Mouse (Mus musculus): Measurements from ENCODE around the gene F10. TPM values are rescaled to one million over a fixed set of nuclear protein-coding genes. Genes with fewer than 3 reads are reported as not detected.

F10 gene
- polyA plus RNA-seq, 1 experiment from 2014 or later, result 0.08 TPM

GRCm38 (mm10) chr8:13010313-13010712 is 26.8 kb upstream of the F10 start:
- WGBS, result 74% methylated on average over 4 of the region's 4 CpGs
- DNase-seq (ENCODE audit: low spot score), result no peak

DNA sequence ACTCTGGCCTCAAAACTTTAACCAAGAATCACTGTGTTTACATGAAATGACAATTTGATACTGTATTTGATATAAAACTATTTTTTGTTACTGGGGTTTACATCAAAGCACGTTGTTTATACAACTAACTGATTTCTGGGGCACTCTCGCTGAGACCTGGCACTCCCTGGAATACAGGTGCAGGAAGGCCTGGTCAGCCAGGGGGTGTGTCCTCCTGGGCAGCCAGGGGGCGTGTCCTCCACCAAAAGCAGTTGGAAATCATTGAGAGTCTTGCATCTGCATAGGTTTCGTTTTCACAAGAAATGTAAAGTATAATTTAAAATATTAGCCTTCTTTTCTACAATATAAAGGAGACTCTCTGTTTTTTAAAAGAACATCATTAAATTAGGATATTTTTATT is 17.5 kb upstream of the F10 start:
- no peak overlapping the region for H3K27ac ChIP-seq
- WGBS, result 68% methylated on average over 4 of the region's 4 CpGs
- no peak overlapping the region for H3K9ac ChIP-seq
- no peaks in the 10 kb centered on the region for H3K27me3 ChIP-seq (ENCODE audit: control insufficient read depth, insufficient read depth, low read length)
- no peaks in the 10 kb centered on the region for H3K9me3 ChIP-seq (ENCODE audit: control insufficient read depth, low read length)
- ATAC-seq (ENCODE audit: low FRiP score), result no peak
- H3K4me1 ChIP-seq (replicated peaks; ENCODE audit: control insufficient read depth, insufficient read depth, low read length), result no peaks in the 10 kb centered on the region
- DNase-seq (ENCODE audit: low spot score), result no peak
- peaks cover 73% of the 10 kb centered on the region for H3K36me3 ChIP-seq (replicated peaks; ENCODE audit: control insufficient read depth, insufficient read depth)
- no peak overlapping the region for H3K4me2 ChIP-seq (replicated peaks)
- H3K4me3 ChIP-seq (replicated peaks; ENCODE audit: low read length), result no peak overlapping the region

More at GRCm38 (mm10) chr8:13010313-13010712, 26.8 kb upstream of the F10 start:
- Histone ChIP-seq H3K9ac (no peak overlapping the region), H3K9me3 (ENCODE audit: control insufficient read depth, low read length) (no peaks in the 10 kb centered on the region), H3K4me1 (replicated peaks; ENCODE audit: control insufficient read depth, insufficient read depth, low read length) (no peaks in the 10 kb centered on the region), H3K36me3 (replicated peaks; ENCODE audit: control insufficient read depth, insufficient read depth) (peaks cover 100% of the 10 kb centered on the region), H3K4me2 (replicated peaks) (no peak overlapping the region), H3K4me3 (replicated peaks; ENCODE audit: low read length) (no peak overlapping the region), H3K27ac (no peak overlapping the region), H3K27me3 (ENCODE audit: control insufficient read depth, insufficient read depth, low read length) (no peaks in the 10 kb centered on the region)
- no peak for ATAC-seq (ENCODE audit: low FRiP score)

DNA sequence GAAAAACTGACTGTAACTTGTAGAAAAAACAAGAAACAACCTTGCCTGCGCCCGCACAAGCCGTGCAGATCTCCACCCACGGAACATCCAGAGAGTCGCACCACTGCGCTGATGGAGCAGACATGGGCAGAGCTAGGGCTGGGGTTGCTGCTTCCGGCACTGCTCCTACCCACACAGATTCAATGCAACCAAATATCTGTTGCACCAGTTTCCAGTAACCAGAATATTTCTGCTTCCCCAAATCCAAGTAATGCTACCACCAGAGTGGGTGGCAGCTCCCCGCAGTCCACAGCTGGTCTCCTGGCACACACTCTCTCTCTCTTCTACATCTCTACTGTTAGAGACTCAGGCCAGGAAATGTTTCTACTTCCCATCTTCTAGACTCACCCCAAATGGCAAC is 15.3 kb upstream of the F10 start:
- no peak overlapping the region for H3K27ac ChIP-seq
- no peak for ATAC-seq (ENCODE audit: low FRiP score)
- WGBS, result 97% methylated on average over 8 of the region's 8 CpGs
- H3K4me2 ChIP-seq (replicated peaks), result no peak overlapping the region
- H3K36me3 ChIP-seq (replicated peaks; ENCODE audit: control insufficient read depth, insufficient read depth), result peaks cover 51% of the 10 kb centered on the region
- no peaks in the 10 kb centered on the region for H3K9me3 ChIP-seq (ENCODE audit: control insufficient read depth, low read length)
- no peak overlapping the region for H3K4me3 ChIP-seq (replicated peaks; ENCODE audit: low read length)
- H3K27me3 ChIP-seq (ENCODE audit: control insufficient read depth, insufficient read depth, low read length), result no peaks in the 10 kb centered on the region
- DNase-seq (ENCODE audit: low spot score), result no peak
- no peaks in the 10 kb centered on the region for H3K4me1 ChIP-seq (replicated peaks; ENCODE audit: control insufficient read depth, insufficient read depth, low read length)
- no peak overlapping the region for H3K9ac ChIP-seq

DNA sequence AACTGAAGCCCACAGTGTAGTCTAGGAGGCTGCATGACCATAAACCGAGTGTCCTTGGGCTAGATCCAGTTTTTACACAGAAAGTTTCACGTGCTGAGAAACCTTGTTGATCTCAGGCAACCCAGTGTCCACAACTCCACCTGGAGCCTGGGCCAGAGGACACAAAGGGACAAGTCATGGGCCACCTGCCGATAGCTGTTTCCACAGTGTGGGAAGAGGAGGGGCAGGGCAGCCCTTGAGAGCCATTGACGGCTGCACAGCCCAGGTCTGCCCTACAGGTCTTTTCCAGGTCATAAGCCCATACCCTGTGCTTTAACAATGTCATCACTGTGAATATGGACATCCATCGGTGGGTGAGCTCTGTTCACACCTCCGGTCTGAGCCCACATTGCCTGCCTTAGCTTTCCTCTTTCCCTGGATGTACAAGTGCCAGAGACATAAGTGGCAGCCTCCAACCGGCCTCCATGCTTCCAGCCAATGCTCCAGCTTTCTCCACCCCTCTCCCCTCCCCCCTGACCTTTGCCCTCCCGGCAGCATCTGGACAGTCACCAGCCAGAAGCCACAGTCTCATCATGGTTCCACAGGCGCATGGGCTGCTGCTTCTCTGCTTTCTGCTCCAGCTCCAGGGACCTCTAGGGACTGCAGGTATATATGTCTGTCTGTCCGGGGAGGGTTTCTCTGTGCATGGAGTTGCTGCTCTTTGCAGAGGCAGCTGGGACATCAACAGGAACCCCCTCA is 11.5 kb upstream of the F10 start, which contains the start of gene F7:
Gene F7 (plus strand): TSS at position 548 of the 738 bp plus-strand sequence.
- H3K36me3 ChIP-seq (replicated peaks; ENCODE audit: control insufficient read depth, insufficient read depth), result peaks cover 13% of the 10 kb centered on the region
- no peaks in the 10 kb centered on the region for H3K4me1 ChIP-seq (replicated peaks; ENCODE audit: control insufficient read depth, insufficient read depth, low read length)
- WGBS, result 70% methylated on average over 10 of the region's 10 CpGs
- ATAC-seq (ENCODE audit: low FRiP score) (no peak), DNase-seq (ENCODE audit: low spot score) (no peak)
- no peak within 1 kb of the TSS for H3K4me2 ChIP-seq (replicated peaks)
- H3K9me3 ChIP-seq (ENCODE audit: control insufficient read depth, low read length), result no peaks in the 10 kb centered on the region
- H3K27ac ChIP-seq, result no peak within 1 kb of the TSS
- no peak within 1 kb of the TSS for H3K9ac ChIP-seq
- no peaks in the 10 kb centered on the region for H3K27me3 ChIP-seq (ENCODE audit: control insufficient read depth, insufficient read depth, low read length)
- no peak within 1 kb of the TSS for H3K4me3 ChIP-seq (replicated peaks; ENCODE audit: low read length)

GRCm38 (mm10) chr8:13027615-13028014 is 9.5 kb upstream of the F10 start:
- H3K4me3 ChIP-seq (replicated peaks; ENCODE audit: low read length), result no peak overlapping the region
- DNase-seq (ENCODE audit: low spot score), result no peak
- no peaks in the 10 kb centered on the region for H3K27me3 ChIP-seq (ENCODE audit: control insufficient read depth, insufficient read depth, low read length)
- H3K4me1 ChIP-seq (replicated peaks; ENCODE audit: control insufficient read depth, insufficient read depth, low read length), result no peaks in the 10 kb centered on the region
- no peak overlapping the region for H3K4me2 ChIP-seq (replicated peaks)
- WGBS, result 86% methylated on average over 5 of the region's 5 CpGs
- H3K27ac ChIP-seq, result no peak overlapping the region
- no peaks in the 10 kb centered on the region for H3K36me3 ChIP-seq (replicated peaks; ENCODE audit: control insufficient read depth, insufficient read depth)
- no peaks in the 10 kb centered on the region for H3K9me3 ChIP-seq (ENCODE audit: control insufficient read depth, low read length)
- no peak overlapping the region for H3K9ac ChIP-seq
- no peak for ATAC-seq (ENCODE audit: low FRiP score)

DNA sequence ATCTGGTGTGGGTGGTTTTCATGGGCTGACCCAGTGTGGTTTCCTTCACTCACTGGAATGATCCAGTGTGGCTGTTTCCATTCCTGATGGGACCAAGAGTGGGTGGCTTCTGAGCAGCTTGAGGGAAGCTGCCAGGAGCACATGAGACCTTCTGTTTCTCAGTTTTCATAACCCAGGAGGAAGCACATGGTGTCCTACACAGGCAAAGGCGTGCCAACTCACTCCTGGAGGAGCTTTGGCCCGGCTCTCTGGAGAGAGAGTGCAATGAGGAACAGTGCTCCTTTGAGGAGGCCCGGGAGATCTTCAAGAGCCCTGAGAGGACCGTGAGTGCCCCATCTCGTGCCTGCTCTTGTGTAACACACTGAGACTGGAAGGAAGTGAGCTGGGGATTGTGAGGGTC is 8.6 kb upstream of the F10 start:
- no peaks in the 10 kb centered on the region for H3K27me3 ChIP-seq (ENCODE audit: control insufficient read depth, insufficient read depth, low read length)
- no peak overlapping the region for H3K4me3 ChIP-seq (replicated peaks; ENCODE audit: low read length)
- H3K36me3 ChIP-seq (replicated peaks; ENCODE audit: control insufficient read depth, insufficient read depth), result no peaks in the 10 kb centered on the region
- no peak for DNase-seq (ENCODE audit: low spot score)
- no peak overlapping the region for H3K27ac ChIP-seq
- no peak overlapping the region for H3K4me2 ChIP-seq (replicated peaks)
- no peaks in the 10 kb centered on the region for H3K9me3 ChIP-seq (ENCODE audit: control insufficient read depth, low read length)
- H3K4me1 ChIP-seq (replicated peaks; ENCODE audit: control insufficient read depth, insufficient read depth, low read length), result no peaks in the 10 kb centered on the region
- 84% methylated on average over 5 of the region's 5 CpGs for WGBS
- no peak overlapping the region for H3K9ac ChIP-seq
- no peak for ATAC-seq (ENCODE audit: low FRiP score)

DNA sequence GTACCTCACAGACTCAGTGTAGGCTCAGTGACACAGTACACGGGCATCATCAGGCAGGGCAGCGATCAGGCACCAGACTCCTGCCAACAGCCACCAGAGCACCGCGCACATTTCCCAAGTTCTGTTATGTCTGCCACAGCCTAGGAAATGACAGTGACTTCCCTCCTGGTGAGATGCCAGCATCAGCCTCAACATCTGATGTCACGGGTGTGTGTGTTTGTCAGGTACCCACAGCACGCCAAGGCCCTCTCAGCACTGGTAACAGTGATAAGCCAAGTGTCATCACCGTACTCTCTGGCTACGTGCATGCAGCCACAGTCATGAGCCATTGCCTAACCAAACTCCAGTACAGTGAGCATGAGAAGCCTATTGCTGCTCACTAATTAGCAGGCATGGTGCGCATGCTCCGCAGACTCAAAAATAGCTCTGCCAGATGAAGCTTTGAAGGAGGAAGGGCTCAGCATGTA is 729 bp upstream of the F10 start:
- no peak overlapping the region for H3K4me3 ChIP-seq (replicated peaks; ENCODE audit: low read length)
- no peak for DNase-seq (ENCODE audit: low spot score)
- no peak for ATAC-seq (ENCODE audit: low FRiP score)

DNA sequence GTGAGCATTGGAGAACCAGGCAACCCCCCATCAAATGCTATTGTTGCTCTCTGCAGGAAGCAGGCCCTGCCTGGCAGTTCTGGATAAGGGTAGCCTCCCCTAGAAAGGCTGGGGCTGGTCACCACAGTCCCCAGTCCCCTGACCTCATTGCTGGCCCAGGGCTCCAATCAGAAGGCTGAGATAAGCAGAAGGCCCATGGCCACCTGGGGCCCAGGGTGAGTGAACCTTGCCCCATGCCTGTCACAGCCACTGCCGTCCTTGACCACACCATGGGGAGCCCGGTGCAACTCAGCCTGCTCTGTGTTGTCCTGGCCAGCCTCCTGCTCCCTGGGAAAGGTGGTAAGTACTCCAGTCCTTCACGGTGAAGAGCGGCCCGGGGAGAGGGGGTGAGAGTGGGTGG is 461 bp downstream of the F10 start:
- H3K4me1 ChIP-seq (replicated peaks; ENCODE audit: control insufficient read depth, insufficient read depth, low read length), result no peaks in the 10 kb centered on the region
- H3K9ac ChIP-seq, result no peak overlapping the region
- no peaks in the 10 kb centered on the region for H3K9me3 ChIP-seq (ENCODE audit: control insufficient read depth, low read length)
- no peak overlapping the region for H3K27ac ChIP-seq
- DNase-seq (ENCODE audit: low spot score) (no peak), ATAC-seq (ENCODE audit: low FRiP score) (no peak)
- H3K4me3 ChIP-seq (replicated peaks; ENCODE audit: low read length), result no peak overlapping the region
- no peak overlapping the region for H3K4me2 ChIP-seq (replicated peaks)
- no peaks in the 10 kb centered on the region for H3K36me3 ChIP-seq (replicated peaks; ENCODE audit: control insufficient read depth, insufficient read depth)
- H3K27me3 ChIP-seq (ENCODE audit: control insufficient read depth, insufficient read depth, low read length), result no peaks in the 10 kb centered on the region
- WGBS, result 41% methylated on average over 5 of the region's 5 CpGs

More for the DNA sequence above, 729 bp upstream of the F10 start:
- no peaks in the 10 kb centered on the region for H3K36me3 ChIP-seq (replicated peaks; ENCODE audit: control insufficient read depth, insufficient read depth)
- no peak overlapping the region for H3K27ac ChIP-seq
- WGBS, result 92% methylated on average over 10 of the region's 10 CpGs
- H3K9ac ChIP-seq, result no peak overlapping the region
- no peaks in the 10 kb centered on the region for H3K27me3 ChIP-seq (ENCODE audit: control insufficient read depth, insufficient read depth, low read length)
- no peak overlapping the region for H3K4me2 ChIP-seq (replicated peaks)
- no peaks in the 10 kb centered on the region for H3K4me1 ChIP-seq (replicated peaks; ENCODE audit: control insufficient read depth, insufficient read depth, low read length)
- no peaks in the 10 kb centered on the region for H3K9me3 ChIP-seq (ENCODE audit: control insufficient read depth, low read length)

DNA sequence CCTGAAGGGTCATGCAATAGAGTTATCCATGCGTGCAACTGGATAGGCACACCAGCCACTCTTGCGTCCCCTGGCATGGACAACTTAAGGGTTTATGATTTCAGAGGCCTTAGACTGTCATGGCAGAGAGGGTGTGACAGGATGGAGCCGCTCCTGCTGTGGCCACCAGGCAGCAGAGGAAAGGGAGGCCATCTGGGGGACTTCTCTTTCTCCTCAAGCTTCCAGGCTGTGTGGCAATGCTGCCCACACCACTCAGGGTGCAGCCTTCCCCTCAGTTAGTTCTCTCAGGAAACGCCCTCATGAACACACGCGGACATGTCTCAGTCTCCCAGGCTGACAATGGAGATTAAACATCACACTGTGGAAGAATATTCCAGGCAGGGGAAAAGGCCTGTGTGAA is 1.9 kb downstream of the F10 start:
- Histone ChIP-seq H3K4me2 (replicated peaks) (no peak overlapping the region), H3K36me3 (replicated peaks; ENCODE audit: control insufficient read depth, insufficient read depth) (no peaks in the 10 kb centered on the region), H3K4me3 (replicated peaks; ENCODE audit: low read length) (no peak overlapping the region), H3K27me3 (ENCODE audit: control insufficient read depth, insufficient read depth, low read length) (no peaks in the 10 kb centered on the region), H3K9me3 (ENCODE audit: control insufficient read depth, low read length) (no peaks in the 10 kb centered on the region), H3K4me1 (replicated peaks; ENCODE audit: control insufficient read depth, insufficient read depth, low read length) (no peaks in the 10 kb centered on the region), H3K27ac (no peak overlapping the region), H3K9ac (no peak overlapping the region)
- no peak for DNase-seq (ENCODE audit: low spot score)
- WGBS, result 78% methylated on average over 6 of the region's 6 CpGs
- no peak for ATAC-seq (ENCODE audit: low FRiP score)

GRCm38 (mm10) chr8:13041459-13041858 is 4.4 kb downstream of the F10 start:
- Histone ChIP-seq H3K4me3 (replicated peaks; ENCODE audit: low read length) (no peak overlapping the region), H3K9me3 (ENCODE audit: control insufficient read depth, low read length) (no peaks in the 10 kb centered on the region), H3K36me3 (replicated peaks; ENCODE audit: control insufficient read depth, insufficient read depth) (no peaks in the 10 kb centered on the region), H3K27ac (no peak overlapping the region), H3K27me3 (ENCODE audit: control insufficient read depth, insufficient read depth, low read length) (no peaks in the 10 kb centered on the region), H3K4me1 (replicated peaks; ENCODE audit: control insufficient read depth, insufficient read depth, low read length) (no peaks in the 10 kb centered on the region), H3K4me2 (replicated peaks) (no peak overlapping the region), H3K9ac (no peak overlapping the region)
- no peak for DNase-seq (ENCODE audit: low spot score)
- no peak for ATAC-seq (ENCODE audit: low FRiP score)
- 90% methylated on average over 4 of the region's 4 CpGs for WGBS
